Mouse (Mus musculus) left cerebral cortex, adult 8-10 months (tissue): Measurements from ENCODE around the gene Uvrag. TPM values are rescaled to one million over a fixed set of nuclear protein-coding genes. Genes with fewer than 3 reads are reported as not detected.

Experiments used
- DNase-seq, 2 experiments: peaks; one replicate each; pipeline ENCODE4 v3.0.0; 2022; ENCODE audit warnings: low spot score in 2 of 2
- total RNA-seq, 4 experiments: library from RNA; stranded (reverse); gene quantifications; 2 replicates each; pipeline ENCODE4 v1.2.4; 2022

Uvrag gene
- total RNA-seq, 4 experiments from 2014 or later, result 53.5 to 64.9 (median 54.4) TPM

- no peak for DNase-seq
Observed at GRCm38 (mm10) chr7:99166159-99166558, 25.2 kb upstream of the Uvrag start.

GRCm38 (mm10) chr7:99164873-99165410 is 24.0 kb upstream of the Uvrag start:
- DNase-seq, result no peak

- no peak for DNase-seq
Observed at GRCm38 (mm10) chr7:99162462-99162861, 21.5 kb upstream of the Uvrag start.

GRCm38 (mm10) chr7:99161961-99162360 is 21.0 kb upstream of the Uvrag start:
- no peak for DNase-seq

- no peak for DNase-seq
Observed at GRCm38 (mm10) chr7:99161529-99161928, 20.6 kb upstream of the Uvrag start.

- no peak for DNase-seq
Observed at GRCm38 (mm10) chr7:99160995-99161394, 20.1 kb upstream of the Uvrag start.

- no peak for DNase-seq
Observed at GRCm38 (mm10) chr7:99159446-99159845, 18.5 kb upstream of the Uvrag start.

- DNase-seq, result no peak
Observed at GRCm38 (mm10) chr7:99158904-99159303, 18.0 kb upstream of the Uvrag start.

GRCm38 (mm10) chr7:99158011-99158410 is 17.1 kb upstream of the Uvrag start:
- DNase-seq, result no peak

- DNase-seq, result no peak
Observed at GRCm38 (mm10) chr7:99156737-99157136, 15.8 kb upstream of the Uvrag start.

GRCm38 (mm10) chr7:99155311-99156289 is 14.7 kb upstream of the Uvrag start:
- DNase-seq, result no peak

- DNase-seq, result no peak
Observed at GRCm38 (mm10) chr7:99154648-99155151, 13.8 kb upstream of the Uvrag start.

GRCm38 (mm10) chr7:99153686-99154202 is 12.8 kb upstream of the Uvrag start:
- DNase-seq, result no peak

GRCm38 (mm10) chr7:99152756-99153155 is 11.8 kb upstream of the Uvrag start:
- no peak for DNase-seq

- DNase-seq, result peak; percentile 86 to 89
Observed at GRCm38 (mm10) chr7:99151342-99151741, 10.4 kb upstream of the Uvrag start.

- no peak for DNase-seq
Observed at GRCm38 (mm10) chr7:99149017-99149416, 8.1 kb upstream of the Uvrag start.

GRCm38 (mm10) chr7:99147494-99147893 is 6.6 kb upstream of the Uvrag start:
- DNase-seq, result no peak

- DNase-seq, result no peak
Observed at GRCm38 (mm10) chr7:99146906-99147305, 6.0 kb upstream of the Uvrag start.

- DNase-seq, result no peak
Observed at GRCm38 (mm10) chr7:99146011-99146410, 5.1 kb upstream of the Uvrag start.

GRCm38 (mm10) chr7:99144616-99145015 is 3.7 kb upstream of the Uvrag start:
- peak in 1 of 2 experiments; percentile 84 for DNase-seq

- no peak for DNase-seq
Observed at GRCm38 (mm10) chr7:99143244-99143643, 2.3 kb upstream of the Uvrag start.

- DNase-seq, result no peak
Observed at GRCm38 (mm10) chr7:99141919-99142606, 1.1 kb upstream of the Uvrag start.
